Mouse (Mus musculus) yolk sac, embryonic 10.5 days (tissue): ENCODE data around the gene Glyctk.
"Not testable (repeated sequence)": the region's sequence is repeated elsewhere in the genome, so short reads cannot be mapped to it uniquely, and the experiment has no call there.

ENCODE experiments used
- DNase-seq: peaks from one replicate; pipeline ENCODE4 v3.0.0-alpha.2; 2017; ENCODE audit warnings: low spot score

The Glyctk gene

DNA sequence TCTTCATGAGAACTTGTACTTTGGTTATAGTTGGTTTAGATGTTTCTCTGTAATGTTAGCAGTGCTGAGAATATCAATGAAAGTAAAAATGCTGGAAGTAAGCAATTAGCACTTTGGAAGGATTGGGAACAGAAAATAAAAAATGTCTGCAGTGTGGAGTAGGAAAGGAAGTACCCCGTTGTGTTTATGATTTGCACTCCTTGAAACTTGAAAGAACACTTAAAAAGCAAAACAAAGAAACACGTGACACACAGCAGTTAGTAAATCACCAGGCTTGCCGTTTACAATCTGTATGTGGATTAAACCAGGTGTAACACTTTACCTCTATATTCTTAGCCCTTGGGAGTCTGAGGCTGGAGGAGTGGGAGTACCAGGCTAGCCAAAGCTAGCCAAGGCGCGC, 18.8 kb upstream of the Glyctk start:
- DNase-seq = no peak

DNA sequence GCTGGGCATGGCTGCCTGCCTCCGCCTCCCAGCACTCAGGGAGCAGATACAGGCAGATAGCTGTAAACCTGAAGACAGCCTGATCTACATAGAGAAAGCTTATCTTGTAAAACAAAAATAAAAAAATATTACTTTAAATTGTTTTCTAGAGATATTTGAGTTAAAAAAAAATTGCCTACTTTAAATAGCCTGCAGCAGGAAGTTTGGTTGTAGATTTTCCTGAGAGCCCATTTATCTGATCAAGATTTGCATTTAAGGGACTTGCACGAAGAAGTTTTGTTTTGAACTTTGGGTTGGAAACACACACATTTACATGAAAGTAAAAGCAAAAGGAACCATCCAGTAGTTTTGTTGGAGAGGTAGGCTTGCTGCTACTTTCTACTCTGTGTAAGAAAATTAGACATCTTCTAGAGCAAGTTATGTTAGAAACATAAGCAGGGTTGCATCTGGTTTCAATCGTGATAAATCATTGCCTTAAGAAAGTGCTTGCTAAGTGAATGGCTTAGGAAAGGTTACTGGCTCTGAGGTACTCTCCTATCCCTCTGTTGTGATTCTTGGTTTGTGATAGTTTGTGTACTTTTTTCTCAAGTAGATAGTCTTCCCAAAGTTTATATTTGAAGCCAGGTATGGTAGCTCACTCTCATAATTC, 17.7 kb upstream of the Glyctk start:
- DNase-seq = no peak

DNA sequence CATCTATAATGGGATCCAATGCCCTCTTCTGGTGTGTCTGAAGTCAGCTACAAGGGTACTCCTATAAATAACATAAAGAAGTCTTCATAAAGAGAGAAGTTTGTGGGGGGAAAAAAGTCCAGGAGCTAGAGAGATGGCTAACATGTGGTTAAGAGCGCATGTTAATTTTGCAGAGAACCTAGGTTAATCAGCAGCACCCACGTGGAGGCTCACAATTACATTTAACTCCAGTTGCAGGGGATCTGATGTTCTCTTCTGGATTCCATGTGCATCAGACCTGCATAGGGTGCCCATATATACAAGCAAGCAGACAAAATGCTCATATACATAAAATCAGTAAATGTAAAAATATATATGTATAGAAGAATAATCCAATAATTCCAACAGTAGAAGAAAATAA, 15.4 kb upstream of the Glyctk start:
- no peak for DNase-seq

DNA sequence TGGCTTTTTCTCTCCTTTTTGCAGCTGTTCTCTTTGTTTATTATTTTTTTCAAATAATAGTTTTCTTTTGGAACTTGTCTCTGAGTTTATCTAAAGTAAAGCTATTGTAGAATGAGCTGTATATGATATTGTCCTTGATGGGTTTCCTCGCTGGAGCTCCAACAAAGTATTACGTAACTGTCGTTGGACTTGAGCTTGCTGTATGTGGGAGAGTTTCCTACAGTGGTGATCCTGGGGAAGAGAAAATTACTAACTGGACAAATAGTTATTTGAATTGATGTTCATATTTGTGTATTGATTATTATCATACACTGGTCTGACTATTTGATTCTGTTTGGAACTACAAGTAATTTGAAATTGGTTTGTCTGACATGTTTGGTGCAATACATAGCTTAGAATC, 14.6 kb upstream of the Glyctk start:
- DNase-seq = no peak

DNA sequence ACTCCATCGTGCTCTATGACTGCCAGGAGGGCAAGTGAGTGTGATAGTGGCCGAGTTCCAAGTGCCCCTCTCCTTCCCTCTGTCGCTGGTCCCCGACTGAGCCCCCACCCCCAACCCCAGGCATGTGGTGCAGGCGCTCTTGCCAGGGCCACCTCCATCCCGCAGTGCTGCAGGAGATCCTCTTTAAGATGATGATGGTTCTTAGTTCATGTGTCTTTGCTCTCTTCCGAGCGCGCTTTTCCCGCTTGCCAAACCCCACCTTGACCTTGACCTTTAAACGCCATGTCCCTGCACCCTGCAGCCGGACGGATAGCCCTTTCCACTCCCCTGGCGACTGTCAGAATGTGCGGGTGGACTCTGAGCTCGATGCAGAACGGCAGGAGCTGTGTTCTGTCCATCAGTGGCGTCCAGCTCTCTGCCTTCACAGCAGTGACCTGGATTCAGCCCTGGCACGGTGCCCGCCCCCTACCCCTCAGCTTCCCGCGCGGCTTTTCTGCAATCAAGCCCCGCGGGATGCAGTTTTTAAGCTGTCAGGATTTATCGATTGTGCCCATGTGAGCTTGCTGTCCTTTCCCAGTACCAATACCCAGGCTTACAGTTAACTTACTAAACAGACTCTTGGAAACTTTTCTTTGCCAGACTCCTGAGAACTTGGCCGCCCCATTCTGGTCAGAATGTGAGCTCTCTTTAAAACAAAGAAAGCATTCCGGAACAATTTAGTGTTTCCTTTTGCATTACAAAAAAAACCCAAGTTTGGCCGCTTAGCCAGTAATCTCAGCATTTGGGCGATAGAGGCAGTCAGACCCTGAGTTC, 13.6 kb upstream of the Glyctk start:
- peak; percentile 74 for DNase-seq

DNA sequence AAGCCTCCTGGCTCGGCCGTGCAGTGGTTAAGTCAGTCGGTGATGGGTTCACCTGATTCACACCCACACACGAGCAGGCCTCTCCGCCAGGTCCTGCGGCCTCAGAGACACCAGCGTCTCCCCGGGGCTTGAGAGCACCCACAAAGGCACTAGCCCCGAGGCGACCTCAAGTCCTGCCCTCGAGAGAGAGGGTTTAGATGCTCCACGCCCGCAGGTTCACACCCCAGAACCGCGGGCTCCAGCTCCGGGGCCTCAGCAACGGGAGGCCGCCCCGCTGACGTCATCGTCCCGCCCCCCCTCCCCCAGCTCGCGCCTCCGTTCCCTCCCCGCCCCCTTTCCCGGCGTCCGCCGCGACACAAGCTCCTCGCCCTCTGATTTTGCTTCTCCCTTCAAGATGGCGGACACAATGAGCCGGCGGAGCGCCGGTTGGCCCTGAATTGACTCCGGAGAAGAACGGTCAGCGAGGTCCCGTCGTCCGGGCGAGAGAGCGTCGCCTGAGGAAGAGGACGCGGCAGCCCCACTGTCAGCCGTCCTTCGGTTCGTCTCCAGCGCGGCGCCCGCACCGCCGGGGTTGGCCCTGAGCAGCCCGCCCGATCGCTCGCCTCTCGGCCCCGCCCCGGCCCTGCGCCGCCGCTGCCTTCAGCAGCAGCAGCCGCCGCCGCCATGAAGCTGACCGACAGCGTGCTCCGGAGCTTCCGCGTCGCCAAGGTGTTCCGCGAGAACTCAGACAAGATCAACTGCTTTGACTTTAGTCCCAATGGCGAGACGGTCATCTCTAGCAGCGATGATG, 12.8 kb upstream of the Glyctk start, which contains the start of gene Wdr82:
Gene Wdr82 (plus strand): TSS at position 373 of the 790 bp plus-strand sequence.
- DNase-seq = peak; percentile 97

DNA sequence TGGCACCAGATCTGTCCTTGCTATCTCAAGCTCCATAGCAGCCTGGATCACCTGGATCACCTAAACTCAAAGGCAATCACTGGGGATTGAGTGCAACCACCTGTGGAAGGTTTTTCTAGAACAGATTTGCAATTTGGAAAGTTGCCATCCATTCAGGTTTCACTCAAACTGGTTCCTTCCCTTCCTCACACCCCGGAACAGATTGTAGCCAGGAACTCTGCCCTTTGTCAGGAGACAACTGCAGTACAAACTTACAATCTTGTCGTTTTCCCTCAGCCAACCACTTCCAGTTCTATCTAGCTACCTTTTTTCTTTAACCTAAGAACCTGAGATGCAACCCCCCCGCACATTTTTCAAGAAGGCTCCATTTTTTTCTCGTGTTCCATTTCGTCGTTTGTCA, 12.0 kb upstream of the Glyctk start:
- DNase-seq = no peak

DNA sequence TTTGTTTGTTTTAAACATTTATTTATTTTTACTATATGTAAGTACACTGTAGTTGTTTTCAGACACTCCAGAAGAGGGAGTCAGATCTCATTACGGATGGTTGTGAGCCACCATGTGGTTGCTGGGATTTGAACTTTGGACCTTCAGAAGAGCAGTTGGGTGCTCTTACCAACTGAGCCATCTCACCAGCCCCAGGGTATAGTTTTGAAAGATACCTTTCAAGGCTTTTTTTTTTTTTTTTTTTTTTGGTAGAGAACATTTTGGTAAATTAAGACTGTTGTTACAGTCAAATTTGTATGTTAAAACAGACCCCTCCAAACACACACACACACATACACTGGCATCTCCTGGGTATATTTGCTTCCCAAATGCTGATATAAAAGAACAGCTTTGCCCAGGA, 11.1 kb upstream of the Glyctk start:
- not testable (repeated sequence) for DNase-seq

DNA sequence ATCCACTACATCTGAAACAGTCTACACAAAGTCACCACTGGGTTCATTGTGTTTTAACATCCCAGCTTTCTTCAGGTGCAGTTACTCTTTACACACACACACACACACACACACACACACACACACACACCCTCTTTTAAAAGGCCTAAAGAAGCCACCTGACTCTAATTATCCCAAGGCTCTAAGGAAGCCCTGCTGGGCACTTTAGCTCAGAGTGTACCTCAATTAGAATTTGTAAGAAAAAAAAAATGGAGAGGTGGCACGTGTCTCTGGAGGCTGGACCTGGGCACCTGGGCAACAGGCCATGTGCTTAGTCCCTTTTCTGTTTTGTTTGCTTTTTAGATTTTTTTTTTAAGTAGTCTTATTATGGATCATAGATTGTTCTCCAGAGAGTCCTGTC, 9.8 kb upstream of the Glyctk start:
- no peak for DNase-seq

DNA sequence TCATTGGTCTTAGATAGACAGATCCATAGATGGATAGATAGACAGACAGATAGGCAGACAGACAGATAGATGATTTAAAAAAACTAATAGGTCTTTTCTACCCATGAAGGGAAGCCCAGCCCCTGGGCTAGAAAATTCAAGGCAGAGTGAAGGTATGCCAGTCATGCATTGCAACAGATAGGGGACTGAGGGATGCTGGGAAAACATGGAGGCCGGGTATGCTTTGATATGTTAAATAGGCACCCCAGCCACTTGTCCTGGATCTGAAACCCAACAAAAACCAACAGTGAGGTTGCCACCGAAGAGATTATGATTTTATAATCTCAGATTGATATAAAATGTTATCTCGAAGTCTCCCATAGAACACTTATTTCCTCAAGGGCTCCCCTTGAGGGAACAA, 9.3 kb upstream of the Glyctk start:
- no peak for DNase-seq

DNA sequence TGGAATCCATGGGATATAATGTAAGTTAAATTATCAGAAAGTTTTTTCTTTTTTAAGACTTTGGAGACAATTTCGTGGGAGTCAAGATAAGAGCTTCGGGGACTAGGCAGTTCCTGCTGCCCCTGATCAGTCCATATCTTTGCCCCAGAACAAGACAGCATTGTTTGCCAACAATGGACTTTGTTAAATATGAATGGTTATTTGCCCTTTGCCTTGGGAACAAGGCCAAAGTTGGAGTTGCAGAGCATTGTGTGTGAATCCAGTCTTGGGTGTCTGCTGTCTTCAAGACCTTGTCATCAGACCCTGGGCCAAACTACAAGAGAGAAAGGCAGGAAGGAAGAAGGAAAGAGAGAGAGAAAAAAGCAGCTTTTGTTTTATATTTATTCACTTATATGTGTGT, 8.8 kb upstream of the Glyctk start:
- DNase-seq = no peak

DNA sequence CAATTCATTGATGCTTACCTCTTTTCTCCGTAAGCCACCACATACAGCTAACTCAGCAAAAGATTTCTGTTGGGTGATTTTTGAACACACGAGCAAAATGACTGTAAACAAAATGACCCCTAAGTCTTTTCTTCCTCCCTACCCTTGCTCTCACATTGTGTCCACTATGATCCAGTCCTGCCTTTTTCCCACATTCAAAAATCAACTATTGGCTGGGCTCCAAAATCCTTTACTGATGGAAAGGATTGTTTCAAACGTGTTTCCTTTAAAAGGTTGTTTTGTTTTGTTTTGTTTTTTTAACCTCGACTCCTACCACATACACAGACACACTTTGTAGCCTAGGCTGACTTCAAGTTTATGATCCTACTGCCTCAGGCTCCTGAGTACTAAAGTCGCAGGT, 2.5 kb upstream of the Glyctk start:
- DNase-seq = no peak

DNA sequence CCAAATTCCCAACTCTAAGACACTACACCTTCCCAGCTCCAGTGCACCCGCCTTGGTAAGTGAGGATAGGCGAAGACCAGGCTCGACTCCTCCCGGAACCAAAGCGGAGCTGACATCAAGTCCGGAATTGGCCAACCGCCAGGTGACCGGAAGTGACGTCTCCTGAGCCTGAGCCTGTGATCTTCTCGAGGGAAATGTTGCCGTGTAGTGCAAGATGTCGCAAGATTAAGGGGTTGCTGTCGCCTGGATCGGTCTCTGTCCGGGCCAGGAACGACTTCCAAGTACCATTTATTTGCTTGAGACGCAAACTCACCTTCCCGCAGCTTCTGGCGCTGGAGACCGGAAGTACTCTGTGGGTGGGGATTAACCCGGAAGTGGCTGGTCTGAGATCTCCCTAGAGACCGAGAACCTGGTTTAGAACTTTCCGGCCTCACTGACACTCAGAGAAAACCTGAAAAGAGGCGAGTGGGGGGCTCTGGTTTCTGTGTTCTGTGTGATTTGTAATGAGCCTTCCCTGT, 1.9 kb upstream of the Glyctk start:
- DNase-seq = peak; percentile 93

DNA sequence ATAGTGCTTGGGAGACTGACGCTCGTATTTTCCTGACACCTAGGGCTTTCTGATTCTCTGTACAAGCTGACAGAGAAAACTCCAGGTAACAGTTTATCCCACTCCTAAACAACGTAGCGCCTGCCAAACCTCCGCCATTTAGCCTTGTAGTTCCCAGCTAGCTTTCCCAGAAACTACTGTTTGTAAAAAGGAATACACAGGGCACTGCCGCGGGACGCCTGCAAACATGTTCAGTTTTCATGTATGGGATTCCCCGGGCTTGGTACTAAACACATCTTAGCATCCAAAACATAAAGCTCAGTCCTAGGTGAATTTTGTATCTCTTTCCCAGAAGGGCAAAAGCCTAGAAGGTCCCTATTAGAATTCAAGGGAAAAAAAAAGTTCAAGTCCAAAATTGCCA, 1.3 kb upstream of the Glyctk start:
- no peak for DNase-seq

DNA sequence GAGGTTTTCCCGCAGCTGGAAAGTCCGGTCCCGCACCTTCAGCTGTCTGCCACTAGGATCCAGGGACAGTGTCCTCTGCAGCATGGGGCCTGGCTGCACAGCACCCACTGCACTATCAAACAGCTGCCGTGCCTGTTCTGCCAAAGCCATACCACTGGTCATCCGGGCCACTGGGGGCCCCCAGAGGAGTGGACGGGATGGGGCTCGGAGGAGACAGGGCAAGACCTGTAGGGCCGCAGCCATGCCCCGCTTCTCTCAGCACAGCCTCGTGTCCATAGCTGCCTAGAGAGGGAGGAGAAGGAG, 364 bp downstream of the Glyctk start:
- DNase-seq = no peak

DNA sequence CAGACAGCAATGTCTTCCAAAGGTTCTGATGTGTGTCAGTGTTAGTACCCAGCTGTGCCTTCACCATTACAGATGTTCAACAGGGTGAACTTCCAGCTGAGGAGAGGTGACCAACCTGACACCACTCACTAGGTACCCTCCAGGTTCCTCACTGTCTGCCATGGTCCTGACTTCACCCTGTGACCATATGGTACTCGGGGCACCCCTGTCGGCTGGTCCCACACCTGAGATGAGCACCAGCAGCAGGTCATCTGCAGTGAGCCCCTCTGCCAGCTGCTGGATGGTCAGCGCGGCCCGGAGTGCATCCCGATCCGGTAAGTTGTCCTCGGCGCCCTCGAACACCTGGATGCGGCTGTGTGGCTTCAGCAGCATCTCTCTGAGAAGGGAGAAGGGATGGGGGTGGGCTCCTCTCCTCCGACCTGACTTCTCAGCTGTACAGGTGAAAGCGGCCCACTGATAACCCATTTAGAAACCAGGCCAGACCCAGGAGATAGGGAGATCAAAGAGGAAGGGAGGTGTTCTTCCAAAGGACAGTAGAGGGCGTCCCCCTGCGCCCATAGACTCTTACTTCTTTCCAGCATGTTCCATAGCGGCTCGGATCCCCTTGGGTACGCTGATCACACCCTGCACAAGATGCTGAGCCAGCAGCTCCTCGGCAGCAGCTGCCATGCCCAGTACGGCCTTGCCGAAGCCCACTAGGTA, 866 bp downstream of the Glyctk start:
- DNase-seq = peak; percentile 55

DNA sequence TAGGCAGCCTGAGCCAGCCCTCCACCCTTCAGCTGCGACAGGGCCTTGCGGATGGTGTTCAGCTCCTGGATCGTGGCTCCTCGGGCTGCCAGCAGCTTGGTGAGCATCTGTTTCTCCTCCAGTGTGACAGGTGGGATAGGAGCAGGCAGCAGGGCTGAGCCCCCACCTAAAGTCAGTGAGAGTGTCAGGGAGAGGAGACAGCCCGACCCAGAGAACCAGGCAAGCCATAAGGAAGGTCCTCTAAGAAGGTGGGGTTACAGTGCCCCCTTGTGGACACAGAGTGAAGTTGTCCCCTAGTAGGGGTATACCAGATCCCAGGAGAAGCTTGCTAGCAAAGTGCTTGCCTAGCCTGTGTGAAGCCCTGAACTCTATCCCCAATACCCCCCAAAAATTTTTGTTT, 1.5 kb downstream of the Glyctk start:
- DNase-seq = peak; percentile 42

DNA sequence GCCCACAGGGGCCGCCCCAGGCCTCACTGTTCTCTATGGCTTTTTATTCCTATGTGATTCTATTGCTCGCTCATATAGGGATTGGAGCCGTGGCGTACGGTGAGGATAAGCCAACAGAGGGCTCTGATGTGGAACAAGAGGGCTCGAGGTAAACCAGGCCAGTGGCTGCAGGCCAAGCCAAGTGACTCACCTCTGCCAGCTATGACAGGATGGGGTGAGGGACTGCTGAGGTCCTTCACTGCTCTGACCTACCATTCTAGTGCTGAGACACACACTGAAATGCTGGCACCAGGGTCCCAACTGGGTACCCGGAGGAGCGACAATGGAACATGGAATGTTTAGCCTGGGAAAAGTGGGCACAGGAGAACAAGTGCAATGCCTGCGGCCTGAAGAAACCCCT, 3.8 kb downstream of the Glyctk start:
- no peak for DNase-seq

DNA sequence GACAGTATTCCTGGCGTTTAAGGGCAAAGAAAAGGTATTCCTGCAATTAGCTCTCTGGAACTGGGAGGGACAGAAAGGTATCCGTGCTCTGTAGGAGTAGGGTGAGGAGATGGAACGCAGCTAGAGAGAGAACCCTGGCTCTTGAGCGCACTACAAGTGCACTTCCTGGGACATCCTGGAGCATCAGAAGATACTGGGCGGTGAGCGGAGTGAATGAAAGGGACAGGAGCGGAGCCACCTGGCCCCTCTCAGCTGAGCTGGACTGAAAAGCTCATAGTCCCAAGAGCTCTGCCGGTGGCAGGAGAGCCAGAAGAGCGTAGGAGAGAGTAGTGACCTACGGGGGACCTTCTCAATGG, 8.6 kb downstream of the Glyctk start:
- no peak for DNase-seq

DNA sequence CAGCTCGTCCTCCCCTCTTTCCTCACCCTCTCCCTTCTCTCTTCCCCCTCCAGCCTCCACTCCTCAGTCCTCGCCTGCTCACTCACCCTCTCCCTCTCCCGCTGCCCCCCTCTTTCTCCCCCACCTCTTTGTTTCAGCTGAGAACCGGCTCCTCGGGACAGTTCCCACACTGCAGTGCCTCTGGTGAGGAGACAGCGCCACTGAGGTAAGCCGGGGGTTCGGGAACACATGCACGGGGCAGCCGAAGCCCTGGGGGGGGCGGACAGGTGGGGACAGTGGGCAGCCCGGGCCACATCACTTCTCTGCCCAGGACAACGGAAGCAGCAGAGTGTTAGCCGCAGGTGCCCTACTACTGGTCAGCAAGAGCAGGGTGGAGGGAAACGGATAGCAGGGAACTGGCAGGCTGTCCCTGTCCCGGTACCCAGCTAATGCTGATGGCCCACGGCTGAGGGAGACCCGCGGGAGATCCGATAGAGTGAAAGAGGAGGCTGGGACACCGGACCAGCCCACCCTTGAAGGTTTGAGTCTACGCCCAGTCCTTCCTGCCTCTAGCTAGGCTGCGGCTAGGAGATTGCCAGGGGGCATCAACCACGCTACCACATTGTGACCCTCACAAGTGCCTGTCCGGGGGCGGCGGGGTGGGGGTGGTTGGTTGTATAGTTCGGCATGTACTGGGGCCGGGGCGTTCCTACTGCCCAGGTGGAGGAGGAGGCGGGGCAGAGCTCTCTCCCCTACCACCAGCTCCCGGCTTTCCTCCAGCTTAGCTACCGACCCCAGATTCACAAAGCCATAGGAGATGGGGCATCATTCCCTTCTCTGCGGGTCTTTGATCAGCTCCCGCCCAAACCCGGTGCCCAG, 9.2 kb downstream of the Glyctk start:
- no peak for DNase-seq

DNA sequence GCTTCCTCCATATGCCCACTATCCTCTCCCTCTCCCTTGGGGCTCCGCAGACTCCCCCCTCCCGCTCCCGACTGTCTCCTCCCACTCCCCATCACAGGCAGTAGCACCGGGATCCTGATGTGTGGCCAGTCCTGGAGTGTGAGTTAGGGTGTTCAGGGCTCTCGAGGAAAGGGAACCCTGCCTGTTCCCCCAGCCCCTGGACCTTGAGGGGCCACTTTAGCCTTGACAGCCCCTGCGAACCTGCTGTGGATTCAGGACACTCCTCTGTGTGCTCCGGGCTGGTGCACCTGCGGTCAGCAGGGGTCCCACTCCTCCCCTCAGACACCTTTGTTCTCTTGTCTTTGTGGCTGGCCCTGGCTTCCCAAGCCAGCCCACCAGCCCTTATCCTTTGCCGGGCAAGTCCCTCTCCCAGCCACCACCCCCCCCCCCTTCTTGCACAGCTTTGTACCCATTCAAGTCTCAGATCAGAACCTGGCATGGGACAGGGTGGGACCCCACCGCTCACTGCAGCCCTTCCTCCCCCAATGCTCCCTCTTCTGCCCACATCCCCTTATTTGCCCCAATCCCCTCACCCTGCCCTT, 10.0 kb downstream of the Glyctk start:
- DNase-seq = no peak
